Mouse (Mus musculus) cerebellum, postnatal 4 days (tissue): ENCODE results near the gene Mon2.

ENCODE experiments used
- DNase-seq, 2 experiments: peaks; one replicate each; pipeline ENCODE4 v3.0.0; 2022; ENCODE audit warnings: low spot score in 2 of 2, mixed read lengths in 1 of 2

The Mon2 gene

GRCm38 (mm10) chr10:123076245-123077023 is at the start of gene Mon2:
TSS of gene Mon2 (minus strand) at chr10:123076505.
- DNase-seq = peak; percentile 95 to 96

DNA sequence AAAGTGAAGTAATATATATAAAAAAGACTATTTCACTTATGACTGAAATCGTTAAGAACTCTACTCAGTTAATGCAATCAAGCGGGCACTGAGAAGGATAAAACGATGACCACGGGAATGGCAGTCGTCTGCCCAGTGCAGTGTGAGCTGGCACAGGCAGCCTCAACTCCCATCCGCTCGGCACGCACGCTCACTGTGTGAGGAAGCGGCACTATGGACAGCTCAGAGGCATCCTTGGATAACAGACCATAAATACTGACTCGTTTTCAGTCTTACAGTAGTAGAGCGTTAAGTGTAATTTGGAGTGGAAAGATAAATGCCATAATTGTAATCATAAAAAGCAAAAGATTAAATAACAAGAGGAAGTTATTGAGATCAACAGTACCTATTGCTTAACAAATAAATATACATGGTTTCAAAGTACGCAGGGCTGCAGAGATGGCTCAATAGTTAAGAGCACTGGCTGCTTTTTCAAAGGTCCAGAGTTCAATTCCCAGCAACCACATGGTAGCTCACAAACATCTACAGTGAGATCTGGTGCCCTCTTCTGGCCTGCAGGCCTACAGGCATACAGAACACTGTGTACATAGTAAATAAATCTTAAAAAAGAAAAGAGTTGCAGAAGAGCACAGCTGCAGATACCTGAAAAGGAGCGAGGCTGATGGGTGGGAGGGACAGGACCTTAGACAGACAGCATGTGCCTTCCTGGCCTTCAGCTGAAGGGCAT is 44.5 kb upstream of the Mon2 start:
- DNase-seq = no peak

GRCm38 (mm10) chr10:123116861-123117260 is 40.6 kb upstream of the Mon2 start:
- DNase-seq = no peak

- no peak for DNase-seq
These were observed 37.2 kb upstream of the Mon2 start for GRCm38 (mm10) chr10:123113466-123113865.

DNA sequence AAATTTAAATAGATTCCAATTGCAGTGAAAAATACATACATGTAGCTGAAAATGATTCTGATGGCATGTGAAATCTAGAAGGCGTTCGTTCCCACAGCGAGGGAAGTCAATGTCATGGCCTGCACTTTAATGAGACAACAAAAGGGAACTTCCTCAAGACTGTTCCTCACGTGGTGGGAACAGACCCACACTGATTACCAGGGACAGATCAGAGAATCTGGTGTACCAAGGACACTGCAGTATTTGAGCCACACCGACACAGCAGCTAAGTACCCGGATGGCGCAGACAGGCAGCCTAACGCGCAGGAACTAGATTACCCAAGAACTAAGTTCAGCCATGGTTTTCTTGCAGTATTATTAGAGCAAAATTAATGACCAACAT is 36.5 kb upstream of the Mon2 start:
- no peak for DNase-seq

- DNase-seq = no peak
These were observed 35.9 kb upstream of the Mon2 start for GRCm38 (mm10) chr10:123112056-123112786.

DNA sequence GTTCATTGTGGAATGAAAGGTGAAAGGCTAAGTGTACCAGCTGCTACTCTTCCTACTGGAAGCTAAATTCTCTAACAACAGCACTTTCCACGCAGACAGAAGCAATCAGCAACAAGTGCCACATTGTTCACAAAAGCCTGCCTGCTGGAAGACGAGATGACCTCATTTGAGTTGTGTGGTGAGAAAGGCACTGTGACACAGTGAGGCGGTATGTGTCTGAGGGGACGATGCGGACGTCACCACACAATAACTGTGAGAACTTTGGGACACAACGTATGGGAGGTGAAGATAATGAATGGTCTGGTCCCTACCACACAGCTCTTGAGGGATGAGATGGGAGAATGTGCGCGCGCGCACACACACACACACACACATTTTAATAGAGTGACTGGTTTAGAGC is 34.2 kb upstream of the Mon2 start:
- no peak for DNase-seq

- no peak for DNase-seq
These were observed 32.2 kb upstream of the Mon2 start for GRCm38 (mm10) chr10:123108527-123108926.

DNA sequence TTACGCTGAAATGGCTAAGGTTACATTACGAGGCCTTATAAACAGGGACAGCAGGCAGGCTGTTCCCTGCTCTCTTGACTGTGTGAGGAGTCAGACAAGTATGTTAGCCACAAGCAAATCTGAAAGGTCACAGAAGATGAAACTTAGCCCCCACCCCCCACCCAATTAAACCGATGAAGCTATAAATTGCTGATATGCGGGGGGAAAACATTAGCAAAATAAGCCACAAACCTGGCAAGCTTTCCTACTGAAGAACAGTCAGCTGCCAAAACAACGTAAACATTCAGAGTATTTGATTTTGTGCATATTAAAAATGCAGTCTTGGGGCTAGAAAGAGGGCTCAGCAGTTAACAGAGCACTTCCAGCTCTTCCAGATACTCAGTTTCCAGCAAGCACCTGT is 31.8 kb upstream of the Mon2 start:
- DNase-seq = no peak

GRCm38 (mm10) chr10:123101303-123101702 is 25.0 kb upstream of the Mon2 start:
- DNase-seq = no peak

DNA sequence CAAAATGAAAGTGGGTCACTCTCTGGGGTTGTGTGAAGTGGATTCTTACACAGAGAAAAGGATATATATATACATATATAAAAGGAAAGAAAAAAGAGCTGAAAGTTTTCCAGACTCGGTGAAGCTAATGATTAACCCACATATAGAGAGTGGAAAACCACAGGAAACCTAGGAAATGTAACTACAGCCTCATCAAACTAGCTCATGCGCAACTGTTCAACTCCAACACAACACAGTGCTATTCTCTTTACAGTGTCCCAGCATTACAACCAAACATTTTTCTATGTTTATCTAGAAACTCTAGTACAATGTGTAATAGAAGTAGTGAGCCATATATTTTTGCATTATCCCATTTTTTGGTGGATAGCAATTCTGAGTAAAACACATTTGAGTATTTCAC is 24.3 kb upstream of the Mon2 start:
- no peak for DNase-seq

DNA sequence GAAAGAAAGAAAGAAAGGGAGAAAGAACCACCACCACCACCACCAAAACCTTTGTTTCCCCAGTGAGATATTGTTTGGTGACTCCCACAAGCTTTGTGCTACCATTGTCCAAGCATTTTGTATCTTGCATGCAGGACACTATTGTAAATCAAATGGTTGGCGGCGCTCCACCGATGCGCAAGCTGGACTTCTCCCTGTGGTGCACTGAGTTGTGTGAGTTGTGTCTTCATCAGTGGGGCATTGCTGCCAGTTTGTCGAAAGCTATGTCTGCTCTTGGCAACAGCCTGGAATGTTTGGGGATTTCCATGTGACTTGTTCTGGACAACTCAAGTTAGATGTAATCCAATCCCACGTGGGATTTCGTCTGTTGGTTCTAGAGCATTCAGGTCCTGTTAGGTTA is 18.2 kb upstream of the Mon2 start:
- no peak for DNase-seq

DNA sequence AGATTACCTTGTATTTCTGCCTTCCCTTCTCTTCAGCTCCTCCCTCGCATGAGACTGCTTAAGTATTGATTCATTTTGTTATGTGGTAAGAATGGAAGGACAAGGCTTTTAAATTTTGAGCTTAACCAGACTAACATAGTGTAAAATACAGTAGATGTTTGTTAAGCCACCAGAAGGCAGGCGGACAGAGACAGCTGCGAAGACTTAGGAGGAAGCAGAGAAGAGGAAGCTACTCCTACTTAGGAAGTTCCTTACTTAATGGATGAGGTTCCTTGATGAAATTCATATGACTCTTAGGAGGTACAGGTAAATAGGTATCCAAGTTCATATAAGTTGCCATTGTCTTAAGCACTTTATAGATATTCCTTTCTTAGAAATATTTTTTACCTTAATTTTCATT is 16.3 kb upstream of the Mon2 start:
- DNase-seq = no peak

DNA sequence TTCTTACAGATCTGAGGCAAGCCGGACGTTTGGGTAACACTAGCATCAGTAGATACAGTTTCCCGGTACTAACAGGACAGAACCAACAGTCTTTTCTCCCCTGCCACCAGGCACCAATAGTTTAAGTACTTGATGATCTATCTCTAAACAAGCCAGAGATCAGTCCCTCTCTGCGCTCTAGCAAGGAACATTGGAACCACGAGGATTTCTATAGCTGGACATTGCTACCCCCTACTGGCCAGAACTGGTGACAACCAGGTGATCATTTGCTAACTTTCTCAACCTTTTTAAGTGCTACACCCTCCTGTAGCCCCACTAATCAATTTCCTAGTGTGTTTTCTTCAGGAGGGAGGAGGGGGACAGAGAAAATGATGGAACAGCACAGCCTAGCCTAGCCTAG is 15.4 kb upstream of the Mon2 start:
- DNase-seq = peak in 1 of 2 experiments; percentile 37

- DNase-seq = no peak
These were observed 13.2 kb upstream of the Mon2 start for GRCm38 (mm10) chr10:123089425-123089930.

DNA sequence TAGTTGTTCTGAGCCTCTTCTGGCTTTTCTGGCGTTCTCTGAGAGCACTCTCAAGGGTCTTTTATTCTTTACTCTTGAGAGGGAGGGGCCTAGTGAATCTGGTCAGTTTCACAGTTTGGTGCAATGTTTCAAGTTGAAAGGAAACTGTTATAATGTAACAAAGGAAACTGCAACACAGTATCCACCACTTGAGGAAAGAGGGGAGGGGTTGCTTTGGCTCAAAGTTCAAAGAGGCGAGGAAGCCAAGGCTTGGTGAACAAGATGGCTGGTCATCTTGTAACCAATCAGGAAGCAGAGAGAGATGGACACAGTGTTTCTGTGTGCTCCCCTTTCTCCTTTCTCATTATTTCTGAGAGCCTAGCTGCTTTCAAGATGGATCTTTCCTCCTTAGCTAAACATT is 10.5 kb upstream of the Mon2 start:
- DNase-seq = no peak

GRCm38 (mm10) chr10:123084900-123085641 is 8.8 kb upstream of the Mon2 start:
- DNase-seq = no peak

- no peak for DNase-seq
These were observed 8.0 kb upstream of the Mon2 start for GRCm38 (mm10) chr10:123084307-123084706.

- DNase-seq = no peak
These were observed 508 bp downstream of the Mon2 start for GRCm38 (mm10) chr10:123075751-123076242.

- DNase-seq = no peak
These were observed 4.3 kb downstream of the Mon2 start for GRCm38 (mm10) chr10:123071997-123072396.

DNA sequence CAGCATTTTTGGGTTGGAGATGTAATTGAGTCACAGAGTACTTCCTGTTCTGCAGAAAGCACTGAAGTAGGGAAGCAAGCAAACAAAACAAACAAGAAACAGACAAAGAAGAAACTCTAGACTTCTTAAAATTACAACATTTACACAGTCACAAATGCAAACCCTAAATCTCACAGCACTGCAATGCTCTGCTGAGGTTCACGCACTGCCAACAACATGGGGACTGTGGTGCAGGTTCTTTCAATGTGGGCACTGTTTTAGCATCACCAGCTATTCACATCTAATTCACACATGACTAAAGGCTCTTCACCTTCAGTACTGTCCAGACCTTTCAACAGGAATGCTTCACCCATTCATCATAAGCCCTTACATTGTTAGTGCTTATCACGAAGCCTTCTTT is 13.3 kb downstream of the Mon2 start:
- no peak for DNase-seq

- no peak for DNase-seq
These were observed 15.5 kb downstream of the Mon2 start for GRCm38 (mm10) chr10:123060831-123061230.
